Mouse (Mus musculus): ENCODE data around the gene Nt5c2.

DNA sequence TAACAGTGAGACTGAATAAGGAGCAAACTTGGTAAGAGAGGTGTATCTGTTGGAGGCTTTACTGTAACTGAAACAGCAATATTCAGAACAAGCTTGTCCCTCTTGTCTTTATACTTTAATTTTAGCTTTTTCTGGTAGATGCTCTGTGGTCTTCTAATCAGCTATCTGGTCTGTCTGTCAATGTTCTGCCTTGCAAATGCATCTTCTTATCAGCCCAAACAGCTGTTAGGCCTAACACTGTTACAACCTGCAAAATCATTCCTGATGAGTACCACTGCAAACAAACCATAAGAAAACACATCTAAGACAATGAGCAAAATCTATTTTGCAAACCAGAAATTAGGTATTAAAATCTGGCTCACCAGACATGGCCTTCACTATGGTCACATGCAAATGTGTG lies 109.6 kb downstream of the Nt5c2 start:
- peak; percentile 80 for TF ChIP-seq GATA1 (IDR thresholded peaks at IDR 0.05; ENCODE audit: low read length)
- peak; percentile 93 for TF ChIP-seq TAL1 (IDR thresholded peaks at IDR 0.05; ENCODE audit: low read length)
